Mouse (Mus musculus) liver, embryonic 14.5 days (tissue): Measurements from ENCODE around the gene Krtap16-1. TPM values are rescaled to one million over a fixed set of nuclear protein-coding genes. Genes with fewer than 3 reads are reported as not detected.

ENCODE experiments used
- ATAC-seq: fragments of 200-750 bp; cut with Nextera tagmentation; 2 replicates; pipeline ENCODE4 v1.8.0; 2017; ENCODE audit warnings: moderate number of reproducible peaks, mild to moderate bottlenecking, moderate library complexity; ENCODE audit not compliant: insufficient read depth
- DNase-seq, 3 experiments: peaks; one replicate each; pipeline ENCODE4 v3.0.0-alpha.2; 2012 to 2013; ENCODE audit warnings: low read depth in 3 of 3, low spot score in 3 of 3
- H3K27ac ChIP-seq: fragments of 300-500 bp; sonication (generic); 2 replicates; pipeline ENCODE4 v1.5.1; 2014; ENCODE audit warnings: moderate library complexity, mild to moderate bottlenecking, control low read depth, inconsistent platforms
- H3K27me3 ChIP-seq: fragments of 300-500 bp; sonication (generic); 2 replicates; pipeline ENCODE4 v1.6.1; 2014; ENCODE audit warnings: mild to moderate bottlenecking, low read length, moderate library complexity; ENCODE audit not compliant: control insufficient read depth, insufficient read depth
- H3K36me3 ChIP-seq: fragments of 300-500 bp; sonication (generic); replicated peaks from 2 replicates; pipeline ENCODE4 v1.6.1; 2014; ENCODE audit warnings: low read depth; ENCODE audit not compliant: control insufficient read depth, insufficient read depth
- H3K4me1 ChIP-seq, 2 experiments: fragments of 200-500 bp in 1 of 2; fragments of 300-500 bp in 1 of 2; sonication (generic) in 1 of 2; replicated peaks; 2 replicates each; pipeline ENCODE4 v1.6.1; 2012 to 2014; ENCODE audit warnings: antibody characterized with exemption in 1 of 2, inconsistent platforms in 1 of 2, low read length in 1 of 2; ENCODE audit not compliant: control insufficient read depth in 2 of 2, insufficient read depth in 2 of 2
- H3K4me2 ChIP-seq: fragments of 300-500 bp; sonication (generic); 2 replicates; pipeline ENCODE4 v1.6.1; 2014; ENCODE audit warnings: low read depth, mild to moderate bottlenecking, control low read depth, moderate library complexity
- H3K4me3 ChIP-seq, 2 experiments: fragments of 200-500 bp in 1 of 2; fragments of 300-500 bp in 1 of 2; sonication (generic) in 1 of 2; 2 replicates each; pipeline ENCODE4 v1.5.1; 2012 to 2014; ENCODE audit warnings: low read depth in 2 of 2, low read length in 2 of 2, mild to moderate bottlenecking in 2 of 2, control low read depth in 1 of 2, inconsistent platforms in 1 of 2, moderate library complexity in 1 of 2; ENCODE audit not compliant: insufficient read depth in 1 of 2
- H3K9ac ChIP-seq: fragments of 300-500 bp; sonication (generic); replicated peaks from 2 replicates; pipeline ENCODE4 v1.6.1; 2014; ENCODE audit warnings: mild to moderate bottlenecking, control low read depth, moderate library complexity
- H3K9me3 ChIP-seq: fragments of 300-500 bp; sonication (generic); 2 replicates; pipeline ENCODE4 v1.6.1; 2016; ENCODE audit warnings: low read length, mixed read lengths; ENCODE audit not compliant: control insufficient read depth
- CTCF ChIP-seq: IDR thresholded peaks from 2 replicates; pipeline ENCODE4 v1.5.1; 2016; ENCODE audit warnings: antibody characterized with exemption, low read depth, control low read depth
- EP300 ChIP-seq: IDR thresholded peaks from 2 replicates; pipeline ENCODE4 v1.6.1; 2016; ENCODE audit warnings: antibody characterized with exemption, low read depth
- WGBS: fragments of 180-500 bp; shearing (Covaris S2); extraction: QIAGEN DNeasy Blood & Tissue Kit; methylation state at CpG from one replicate; pipeline ENCODE4 v1.1.7; 2014; ENCODE audit not compliant: insufficient replicate concordance; 5-methylcytosine and 5-hydroxymethylcytosine counted together
- polyA plus RNA-seq, 2 experiments: library from polyadenylated mRNA; depleted of rRNA in 1 of 2; stranded (reverse) in 1 of 2; unstranded in 1 of 2; fragments of >200 nt; fragmentation: Nextera tagmentation in 1 of 2; extraction: Ambion mirVana in 1 of 2; gene quantifications; 2 replicates each; pipeline versions ENCODE4 v1.2.1 to v1.2.3; 2012 to 2014

The Krtap16-1 gene
- polyA plus RNA-seq, 2 experiments = not detected

- H3K36me3 ChIP-seq = no peaks in the 10 kb centered on the region
- ATAC-seq (no peak), DNase-seq (no peak)
- no peak overlapping the region for H3K9ac ChIP-seq
- TF ChIP-seq EP300 (no peak), CTCF (no peak)
- H3K4me3 ChIP-seq = no peak overlapping the region
- no peak overlapping the region for H3K4me2 ChIP-seq
- H3K27me3 ChIP-seq = no peaks in the 10 kb centered on the region
- H3K4me1 ChIP-seq = no peaks in the 10 kb centered on the region
- WGBS = 53% methylated on average over 6 of the region's 6 CpGs
- H3K27ac ChIP-seq = no peak overlapping the region
- H3K9me3 ChIP-seq = no peaks in the 10 kb centered on the region
Observed at GRCm38 (mm10) chr11:99989881-99990405, 3.5 kb upstream of the Krtap16-1 start.

GRCm38 (mm10) chr11:99988530-99988929 lies 2.1 kb upstream of the Krtap16-1 start:
- Histone ChIP-seq H3K36me3 (no peaks in the 10 kb centered on the region), H3K27me3 (no peaks in the 10 kb centered on the region), H3K27ac (no peak overlapping the region), H3K9me3 (no peaks in the 10 kb centered on the region), H3K4me2 (no peak overlapping the region), H3K4me3 (no peak overlapping the region), H3K9ac (no peak overlapping the region), H3K4me1 (no peaks in the 10 kb centered on the region)
- TF ChIP-seq CTCF = no peak
- TF ChIP-seq EP300 = no peak
- 68% methylated on average over 3 of the region's 3 CpGs for WGBS
- no peak for ATAC-seq
- DNase-seq = no peak

- no peaks in the 10 kb centered on the region for H3K9me3 ChIP-seq
- no peak overlapping the region for H3K4me2 ChIP-seq
- H3K27ac ChIP-seq = no peak overlapping the region
- no peak overlapping the region for H3K4me3 ChIP-seq
- ATAC-seq (no peak), DNase-seq (no peak)
- TF ChIP-seq EP300 = no peak
- TF ChIP-seq CTCF = no peak
- H3K27me3 ChIP-seq = no peaks in the 10 kb centered on the region
- H3K36me3 ChIP-seq = no peaks in the 10 kb centered on the region
- H3K4me1 ChIP-seq = no peaks in the 10 kb centered on the region
- H3K9ac ChIP-seq = no peak overlapping the region
- 66% methylated on average over 20 of the region's 20 CpGs for WGBS
Observed at GRCm38 (mm10) chr11:99985291-99986092, 905 bp downstream of the Krtap16-1 start.

GRCm38 (mm10) chr11:99983442-99983841 lies 3.0 kb downstream of the Krtap16-1 start:
- Histone ChIP-seq H3K9me3 (no peaks in the 10 kb centered on the region), H3K4me3 (no peak overlapping the region), H3K4me2 (no peak overlapping the region), H3K27ac (no peak overlapping the region), H3K4me1 (no peaks in the 10 kb centered on the region), H3K27me3 (no peaks in the 10 kb centered on the region), H3K36me3 (no peaks in the 10 kb centered on the region), H3K9ac (no peak overlapping the region)
- DNase-seq = no peak
- no peak for ATAC-seq
- TF ChIP-seq CTCF (no peak), EP300 (no peak)
- 58% methylated on average over 1 of the region's 1 CpGs for WGBS

- H3K4me2 ChIP-seq = no peak overlapping the region
- DNase-seq (no peak), ATAC-seq (no peak)
- no peaks in the 10 kb centered on the region for H3K27me3 ChIP-seq
- no peak for TF ChIP-seq CTCF
- no peak for TF ChIP-seq EP300
- H3K9me3 ChIP-seq = no peaks in the 10 kb centered on the region
- H3K4me3 ChIP-seq = no peak overlapping the region
- WGBS = 65% methylated on average over 9 of the region's 9 CpGs
- no peak overlapping the region for H3K27ac ChIP-seq
- no peak overlapping the region for H3K9ac ChIP-seq
- no peaks in the 10 kb centered on the region for H3K4me1 ChIP-seq
- no peaks in the 10 kb centered on the region for H3K36me3 ChIP-seq
Observed at GRCm38 (mm10) chr11:99982731-99983130, 3.7 kb downstream of the Krtap16-1 start.
